Mouse (Mus musculus): ENCODE measurements around the gene Ccdc14.

GRCm38 (mm10) chr16:34758205-34758604, 67.8 kb downstream of the Ccdc14 start:
- TF ChIP-seq CTCF (IDR thresholded peaks at IDR 0.05) = no peak
- no peak for TF ChIP-seq POLR2A (IDR thresholded peaks at IDR 0.05; ENCODE audit: insufficient read depth, low read depth, low read length)
- TF ChIP-seq EP300 (IDR thresholded peaks at IDR 0.05; ENCODE audit: insufficient read depth, low read depth, low read length) = no peak

All from heart, adult 2 months (tissue).